Mouse (Mus musculus): Measurements from ENCODE around the gene Cnn2.

The Cnn2 gene

DNA sequence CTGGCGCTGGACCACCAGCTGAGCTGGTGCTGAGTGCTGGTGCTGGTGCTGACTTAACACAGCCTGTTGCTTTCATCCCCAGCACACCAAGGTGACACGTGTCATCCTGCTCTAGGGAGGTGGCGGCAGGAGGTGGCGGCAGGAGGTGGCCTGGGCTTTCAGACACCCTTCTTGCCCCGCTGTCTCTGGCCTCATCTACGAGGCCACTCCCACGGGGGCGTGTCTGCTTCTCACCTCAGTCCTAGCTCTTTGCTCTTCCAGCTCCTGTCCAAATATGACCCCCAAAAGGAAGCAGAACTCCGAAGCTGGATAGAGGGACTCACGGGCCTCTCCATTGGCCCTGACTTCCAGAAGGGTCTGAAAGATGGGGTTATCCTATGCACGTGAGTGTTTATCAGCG lies 2.7 kb downstream of the Cnn2 start:
- no peak for DNase-seq (ENCODE audit: low spot score in 2 of 2)

DNA sequence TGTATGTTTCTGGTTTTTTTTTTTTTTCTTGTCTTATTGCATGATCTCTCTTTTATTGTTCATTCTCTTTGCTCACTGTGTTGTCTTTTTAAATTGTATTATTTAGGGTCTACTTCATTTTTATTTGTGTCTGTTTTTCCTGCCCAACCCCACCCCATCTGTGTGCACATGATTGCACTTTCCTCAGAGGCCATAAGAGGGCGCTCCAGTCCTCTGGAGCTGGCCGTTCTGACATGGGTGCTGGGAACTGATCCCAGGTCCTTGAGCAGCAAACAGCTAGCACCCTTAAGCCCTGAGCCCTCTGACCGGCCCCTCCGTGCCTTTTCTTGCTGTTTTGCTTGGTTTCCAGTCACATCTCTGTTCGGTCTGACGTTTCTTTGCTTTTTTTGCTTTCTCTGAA lies 3.2 kb downstream of the Cnn2 start:
- no peak for DNase-seq (ENCODE audit: low spot score in 2 of 2)

DNA sequence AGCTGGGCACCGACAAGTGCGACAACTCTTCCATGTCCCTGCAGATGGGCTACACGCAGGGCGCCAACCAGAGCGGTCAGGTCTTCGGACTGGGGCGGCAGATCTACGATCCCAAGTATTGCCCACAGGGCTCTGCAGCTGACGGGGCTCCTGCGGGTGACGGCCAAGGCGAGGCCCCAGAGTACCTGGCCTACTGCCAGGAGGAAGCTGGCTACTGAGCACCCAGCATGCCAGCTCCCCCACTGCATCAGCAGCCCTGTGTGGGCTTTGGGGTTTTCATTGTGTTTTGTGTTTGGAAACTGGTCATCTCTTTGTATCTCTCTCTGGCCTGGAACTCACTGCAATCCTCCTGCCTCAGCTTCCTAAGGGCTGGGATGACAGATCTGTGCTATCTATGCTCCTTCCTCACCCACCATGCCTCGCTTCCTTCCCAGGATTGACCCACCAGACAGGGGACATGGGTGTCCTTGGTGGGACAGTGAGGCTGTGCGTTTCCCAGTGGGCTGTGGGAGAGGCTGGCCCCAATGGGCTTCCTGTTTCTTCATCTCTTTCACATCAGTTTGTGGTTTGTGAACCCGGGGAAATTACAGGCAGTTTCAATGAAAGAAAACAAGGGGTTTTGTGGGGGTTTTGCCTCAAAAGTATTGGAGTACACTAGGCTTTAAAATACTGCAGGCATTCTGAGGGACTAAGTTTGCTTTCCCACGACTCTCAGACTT lies 6.2 kb downstream of the Cnn2 start:
- DNase-seq (ENCODE audit: low spot score in 2 of 2) = no peak

DNA sequence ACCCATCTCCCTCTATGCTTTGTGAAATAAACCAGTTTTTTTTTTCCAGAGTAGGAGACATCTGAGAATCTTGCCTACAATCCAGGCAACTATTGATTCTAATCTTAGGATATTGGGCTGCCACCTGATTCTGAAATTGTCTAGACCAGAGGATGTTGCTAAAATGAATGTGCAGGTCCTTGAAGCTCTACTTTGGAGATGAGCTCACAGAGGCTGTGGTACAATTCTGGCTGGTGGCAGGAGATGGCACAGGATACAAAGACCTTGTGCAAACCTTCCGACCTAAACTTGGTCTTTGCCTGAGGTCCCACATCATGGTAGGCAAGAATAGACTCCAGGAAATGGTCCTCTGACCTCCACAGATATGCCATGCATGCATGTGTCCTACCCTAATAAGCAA lies 7.3 kb downstream of the Cnn2 start:
- no peak for DNase-seq (ENCODE audit: low spot score in 2 of 2)

DNA sequence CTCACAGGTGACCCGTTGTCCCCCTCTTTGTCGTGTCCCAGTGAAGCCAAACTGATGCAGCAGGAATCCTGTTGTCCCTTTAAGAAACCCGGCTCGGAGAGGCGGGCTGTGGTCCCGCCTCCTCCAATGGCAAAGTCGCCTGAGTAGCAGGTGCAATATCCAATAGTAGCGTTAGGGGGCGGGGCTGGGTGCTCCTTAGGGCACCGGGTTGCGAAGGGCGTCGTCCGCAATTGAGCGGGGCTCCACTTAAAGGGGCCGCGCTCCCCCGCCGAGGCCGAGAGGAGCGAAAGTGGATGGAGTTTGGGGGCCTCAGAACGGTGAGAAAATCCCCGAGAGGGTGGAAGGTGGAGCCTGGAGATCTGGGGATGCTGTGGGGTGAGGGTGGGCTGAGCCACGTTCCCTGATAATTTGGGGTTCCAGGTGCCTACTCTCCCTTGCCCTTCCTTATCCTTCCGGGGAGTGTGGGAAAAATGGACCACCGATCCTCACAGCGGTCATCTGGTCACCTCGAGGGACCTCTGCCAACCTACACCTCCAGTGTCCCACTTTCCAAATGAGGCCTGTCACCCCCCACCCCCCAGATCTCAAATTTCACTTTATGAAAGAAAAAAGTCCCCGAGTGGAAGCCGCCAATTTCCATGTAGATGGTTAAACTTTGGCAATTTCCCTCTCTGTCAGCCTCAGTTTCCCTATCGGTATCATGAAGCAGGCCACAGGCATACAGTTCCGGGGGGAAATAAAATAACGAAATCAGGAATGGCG lies 8.1 kb downstream of the Cnn2 start, which contains the start of gene Abca7:
TSS of gene Abca7 (plus strand) at position 223 of the 762 bp plus-strand sequence.
- DNase-seq (ENCODE audit: low spot score in 2 of 2) = peak; percentile 96

DNA sequence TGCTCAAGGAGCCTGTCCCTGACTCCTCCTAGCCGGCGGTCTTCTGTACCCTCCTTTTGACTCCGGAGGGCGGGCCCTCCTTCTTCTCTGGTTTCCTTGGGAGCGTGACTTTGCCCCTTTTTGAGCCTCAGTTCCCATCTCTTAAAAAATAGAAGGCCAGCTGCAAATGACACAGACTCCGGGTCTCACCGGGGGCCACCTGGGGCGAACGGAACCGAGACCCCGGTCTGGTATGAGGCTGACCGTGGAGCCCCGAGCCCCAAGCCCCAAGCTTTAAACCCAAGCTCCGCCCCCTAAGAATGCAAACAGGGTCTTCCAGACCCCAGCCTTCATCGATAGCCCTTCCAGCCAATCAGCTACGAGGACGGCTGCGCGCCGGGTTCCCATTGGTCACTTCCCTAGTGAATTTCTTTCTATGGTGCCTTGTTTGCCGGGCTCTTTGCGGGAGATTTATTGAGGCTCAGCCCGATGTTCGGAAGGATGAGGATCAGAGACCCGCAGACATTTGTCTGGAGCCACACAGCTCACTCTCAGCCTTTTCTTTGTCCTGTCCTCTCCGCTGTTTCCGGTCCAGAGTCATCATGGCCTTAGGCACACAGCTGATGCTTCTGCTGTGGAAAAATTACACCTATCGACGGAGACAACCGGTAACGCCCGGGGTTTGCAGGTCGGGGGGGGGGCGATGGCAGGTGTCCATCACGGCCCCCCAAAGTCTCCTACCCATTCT lies 8.8 kb downstream of the Cnn2 start:
- DNase-seq (ENCODE audit: low spot score in 2 of 2) = peak; percentile 43 to 69

DNA sequence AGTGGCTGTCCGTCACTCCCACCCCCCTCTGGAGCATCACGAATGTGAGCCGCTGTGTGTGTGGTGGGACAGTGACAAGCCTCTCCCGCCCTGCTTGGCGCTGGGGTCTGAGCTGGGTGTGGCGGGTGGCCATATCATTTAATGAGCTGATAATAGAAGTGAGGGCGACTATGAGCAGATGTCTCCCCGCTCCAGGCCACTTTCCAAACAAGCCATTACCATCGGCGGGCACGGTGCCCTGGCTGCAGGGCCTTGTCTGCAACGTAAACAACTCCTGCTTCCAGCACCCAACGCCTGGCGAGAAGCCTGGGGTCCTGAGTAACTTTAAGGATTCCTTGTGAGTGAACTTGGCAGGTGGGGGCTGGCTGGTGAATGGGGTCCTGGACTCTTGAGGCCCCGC lies 9.4 kb downstream of the Cnn2 start:
- no peak for DNase-seq (ENCODE audit: low spot score in 2 of 2)

DNA sequence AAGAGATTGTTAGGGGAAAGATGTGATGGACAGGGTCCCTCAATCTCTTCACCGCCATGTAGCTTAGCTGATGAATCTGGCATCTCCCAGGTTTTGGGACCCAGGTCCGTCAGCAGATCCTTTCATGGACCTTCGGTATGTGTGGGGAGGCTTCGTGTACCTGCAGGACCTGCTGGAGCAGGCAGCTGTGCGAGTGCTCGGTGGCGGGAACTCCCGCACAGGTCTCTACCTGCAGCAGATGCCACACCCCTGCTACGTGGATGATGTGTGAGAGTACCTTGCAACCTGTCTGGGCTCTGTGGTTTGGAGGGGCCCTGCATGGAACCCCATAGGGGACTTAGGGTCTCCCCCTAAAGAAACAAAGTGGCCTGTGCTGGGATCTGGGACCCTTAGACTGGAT lies 13.6 kb downstream of the Cnn2 start:
- DNase-seq (ENCODE audit: low spot score in 2 of 2) = no peak

DNA sequence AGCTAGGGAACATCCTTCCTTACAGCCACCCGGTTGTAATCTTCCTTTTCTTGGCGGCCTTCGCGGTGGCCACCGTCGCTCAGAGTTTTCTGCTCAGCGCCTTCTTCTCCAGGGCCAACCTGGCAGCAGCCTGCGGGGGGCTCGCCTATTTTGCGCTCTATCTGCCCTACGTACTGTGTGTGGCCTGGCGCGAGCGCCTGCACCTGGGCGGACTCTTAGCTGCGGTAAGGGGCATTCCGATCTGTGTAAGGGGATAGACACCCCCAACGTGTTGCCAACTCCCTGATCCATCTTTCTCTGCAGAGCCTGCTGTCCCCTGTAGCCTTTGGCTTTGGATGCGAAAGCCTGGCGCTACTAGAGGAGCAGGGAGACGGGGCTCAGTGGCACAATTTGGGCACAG lies 14.4 kb downstream of the Cnn2 start:
- no peak for DNase-seq (ENCODE audit: low spot score in 2 of 2)

DNA sequence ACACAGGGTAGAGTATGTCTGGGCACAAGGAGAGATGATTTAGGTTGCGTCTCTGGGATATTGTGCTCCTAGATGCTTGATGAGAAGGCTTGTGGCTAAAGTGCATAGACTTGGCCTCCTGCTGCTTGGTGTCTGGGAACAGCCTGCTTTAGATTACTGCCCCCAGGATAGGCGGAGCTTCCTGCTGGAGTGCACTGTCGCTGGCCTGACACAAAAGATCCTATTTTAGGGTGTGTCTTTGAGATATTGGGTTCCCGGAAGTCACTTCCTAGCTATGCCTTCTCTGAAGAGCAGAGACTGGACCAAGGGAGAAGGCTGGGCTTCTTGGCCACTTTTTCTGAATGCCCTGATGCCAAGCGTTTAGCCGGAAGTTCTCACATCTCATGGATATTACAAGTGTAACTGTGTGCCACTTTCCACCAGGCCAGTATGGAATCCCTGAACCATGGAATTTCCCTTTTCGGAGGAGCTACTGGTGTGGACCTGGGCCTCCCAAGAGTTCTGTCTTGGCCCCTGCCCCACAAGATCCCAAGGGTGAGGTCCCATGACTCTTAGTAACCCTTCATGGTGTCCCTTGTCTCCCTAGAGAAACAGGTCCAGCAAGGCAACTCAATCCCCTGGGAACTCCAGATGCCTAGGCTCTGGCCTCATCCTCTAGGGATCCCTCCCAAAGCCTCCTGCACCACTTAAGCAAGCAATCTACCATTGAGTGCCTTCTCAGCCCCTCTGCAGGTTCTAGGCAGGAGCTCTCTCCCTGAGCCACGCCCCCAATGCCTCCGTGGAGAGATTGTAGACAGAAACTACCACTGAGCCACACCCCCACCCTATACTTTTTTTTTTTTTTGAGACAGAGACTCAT lies 15.2 kb downstream of the Cnn2 start:
- no peak for DNase-seq (ENCODE audit: low spot score in 2 of 2)

DNA sequence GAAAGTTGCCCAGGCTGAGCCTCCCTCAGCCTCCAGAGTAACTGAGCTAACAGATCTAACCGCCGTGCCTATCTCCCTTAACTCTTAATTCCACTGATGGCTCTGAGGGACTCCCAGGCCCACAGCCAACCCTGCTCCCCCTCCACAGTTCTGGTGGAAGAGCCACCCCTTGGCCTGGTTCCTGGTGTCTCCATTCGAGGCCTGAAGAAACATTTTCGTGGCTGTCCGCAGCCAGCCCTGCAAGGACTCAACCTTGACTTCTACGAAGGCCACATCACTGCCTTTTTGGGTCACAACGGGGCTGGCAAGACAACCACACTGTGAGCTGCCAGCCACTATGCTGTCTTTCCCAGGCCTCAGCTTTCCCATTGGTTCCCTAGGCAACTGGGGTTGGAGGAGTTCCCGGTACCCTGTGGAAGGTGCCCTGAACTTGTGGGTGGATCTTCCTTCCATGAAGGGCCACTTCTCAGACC lies 15.9 kb downstream of the Cnn2 start:
- DNase-seq (ENCODE audit: low spot score in 2 of 2) = no peak

DNA sequence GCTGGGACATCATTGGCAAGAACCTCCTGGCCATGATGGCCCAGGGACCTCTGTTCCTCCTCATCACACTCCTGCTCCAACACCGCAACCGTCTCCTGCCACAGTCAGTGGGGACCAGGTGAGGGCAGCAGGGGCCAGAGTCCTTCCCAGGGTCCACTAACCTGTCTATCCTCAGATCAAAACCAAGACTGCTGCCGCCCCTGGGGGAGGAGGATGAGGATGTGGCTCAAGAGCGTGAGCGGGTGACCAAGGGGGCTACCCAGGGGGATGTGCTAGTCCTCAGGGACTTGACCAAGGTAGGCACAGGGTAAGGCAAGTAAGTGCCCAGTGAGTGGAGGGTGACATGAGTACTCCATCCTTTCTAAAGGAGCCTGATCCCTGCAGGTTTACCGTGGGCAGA lies 23.4 kb downstream of the Cnn2 start:
- DNase-seq (ENCODE audit: low spot score in 2 of 2) = no peak

DNA sequence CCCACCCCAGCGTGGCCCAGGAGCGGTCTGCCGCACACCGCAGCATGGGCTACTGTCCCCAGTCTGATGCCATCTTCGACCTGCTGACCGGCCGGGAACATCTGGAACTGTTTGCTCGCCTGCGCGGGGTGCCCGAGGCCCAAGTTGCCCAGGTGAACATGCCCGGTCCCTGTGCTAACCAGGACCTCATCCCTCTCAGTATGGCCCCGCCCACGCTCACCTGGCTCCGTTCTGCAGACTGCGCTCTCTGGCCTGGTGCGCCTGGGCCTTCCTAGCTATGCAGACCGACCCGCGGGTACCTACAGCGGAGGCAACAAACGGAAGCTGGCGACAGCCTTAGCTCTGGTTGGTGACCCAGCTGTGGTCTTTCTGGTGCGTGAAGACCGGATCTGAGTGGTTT lies 25.2 kb downstream of the Cnn2 start:
- no peak for DNase-seq (ENCODE audit: low spot score in 2 of 2)

DNA sequence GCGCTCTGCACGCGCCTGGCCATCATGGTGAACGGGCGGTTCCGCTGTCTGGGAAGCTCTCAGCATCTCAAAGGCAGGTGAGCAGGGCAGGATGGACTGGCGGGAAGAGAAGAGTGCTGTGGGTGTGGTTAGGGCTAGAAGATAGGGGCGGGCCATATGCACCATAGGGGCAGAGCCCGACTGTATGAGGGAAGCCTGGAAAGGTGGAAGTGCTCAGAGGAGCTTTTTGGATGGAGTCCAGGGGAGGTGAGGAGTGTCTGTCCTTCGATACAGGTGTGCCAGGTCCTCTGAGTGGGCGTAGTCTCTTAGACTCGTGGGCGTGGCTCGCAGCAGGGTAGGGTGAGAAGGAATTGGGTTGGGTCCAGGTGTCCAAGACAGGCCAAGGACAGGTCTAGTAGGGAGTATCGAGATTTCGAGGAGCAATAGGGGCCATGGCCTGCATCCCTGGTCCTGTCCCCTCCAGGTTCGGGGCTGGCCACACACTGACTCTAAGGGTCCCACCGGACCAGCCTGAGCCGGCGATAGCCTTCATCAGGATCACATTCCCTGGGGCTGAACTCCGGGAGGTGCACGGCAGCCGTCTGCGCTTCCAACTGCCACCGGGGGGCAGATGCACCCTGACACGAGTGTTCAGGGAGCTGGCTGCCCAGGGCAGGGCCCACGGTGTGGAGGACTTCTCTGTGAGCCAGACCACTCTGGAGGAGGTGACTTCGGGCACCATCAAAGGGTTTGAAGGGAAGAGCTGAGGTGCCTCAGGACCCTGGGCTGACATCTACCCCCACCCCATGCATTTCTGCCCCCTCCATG lies 26.3 kb downstream of the Cnn2 start:
- no peak for DNase-seq (ENCODE audit: low spot score in 2 of 2)

DNA sequence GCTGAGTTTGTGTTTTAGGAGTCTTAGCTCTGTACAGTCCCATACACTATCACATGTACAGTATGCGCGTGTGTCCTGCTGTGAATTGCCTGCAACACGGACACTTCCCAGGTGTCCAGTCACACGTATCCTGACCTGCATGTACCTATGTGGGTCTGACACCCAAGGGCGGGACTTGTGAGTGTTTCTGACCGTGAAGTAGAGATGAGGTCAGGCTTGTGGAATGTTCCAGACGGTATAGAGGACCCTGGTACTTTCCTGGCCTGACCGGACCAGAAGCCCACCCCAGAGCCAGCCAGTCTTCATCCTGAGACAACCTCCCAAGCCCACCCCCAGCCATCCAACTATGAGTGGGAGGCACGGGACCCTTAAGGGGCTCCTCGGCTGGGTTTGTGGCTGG lies 27.2 kb downstream of the Cnn2 start:
- DNase-seq (ENCODE audit: low spot score in 2 of 2) = no peak

DNA sequence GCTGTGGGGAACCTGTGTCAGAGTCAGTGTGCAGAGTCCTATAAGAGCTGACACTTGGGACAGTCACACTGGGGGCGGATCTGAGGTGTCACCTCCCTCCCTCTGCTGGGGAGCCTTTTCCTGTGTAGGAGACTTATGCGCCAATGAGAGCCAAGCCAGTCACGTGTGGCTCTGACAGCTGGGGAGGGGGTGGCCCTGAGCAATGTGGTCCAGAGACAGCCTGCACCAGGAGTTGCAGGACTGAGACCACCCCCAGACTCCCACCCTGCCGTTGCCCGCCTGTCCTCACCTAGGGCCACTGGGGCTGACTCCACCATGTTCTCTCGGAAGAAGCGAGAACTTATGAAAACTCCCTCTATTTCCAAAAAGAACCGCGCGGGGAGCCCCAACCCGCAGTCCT lies 28.1 kb downstream of the Cnn2 start, which contains the start of gene Arhgap45:
TSS of gene Arhgap45 (plus strand) at position 143 of the 400 bp plus-strand sequence.
- no peak for DNase-seq (ENCODE audit: low spot score in 2 of 2)

DNA sequence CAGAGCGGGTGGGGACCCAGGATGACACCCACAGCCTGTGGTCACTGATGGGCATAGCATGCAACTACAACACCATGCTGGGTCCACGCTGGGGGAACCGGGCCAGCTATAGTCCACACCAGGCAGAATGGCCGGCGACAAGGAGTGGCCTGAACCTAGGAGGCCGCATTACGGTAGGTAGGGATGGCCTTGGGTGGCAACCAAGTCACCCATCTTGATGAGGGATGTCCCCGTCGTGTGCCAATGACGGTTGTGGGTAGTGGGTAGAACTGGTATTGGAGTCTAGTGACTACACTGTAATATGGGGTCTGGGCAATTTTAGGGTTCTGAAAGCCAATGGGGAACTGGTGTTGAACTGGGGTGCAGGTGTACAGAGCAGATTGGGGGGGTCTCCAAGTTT lies 28.5 kb downstream of the Cnn2 start:
- DNase-seq (ENCODE audit: low spot score in 2 of 2) = no peak

DNA sequence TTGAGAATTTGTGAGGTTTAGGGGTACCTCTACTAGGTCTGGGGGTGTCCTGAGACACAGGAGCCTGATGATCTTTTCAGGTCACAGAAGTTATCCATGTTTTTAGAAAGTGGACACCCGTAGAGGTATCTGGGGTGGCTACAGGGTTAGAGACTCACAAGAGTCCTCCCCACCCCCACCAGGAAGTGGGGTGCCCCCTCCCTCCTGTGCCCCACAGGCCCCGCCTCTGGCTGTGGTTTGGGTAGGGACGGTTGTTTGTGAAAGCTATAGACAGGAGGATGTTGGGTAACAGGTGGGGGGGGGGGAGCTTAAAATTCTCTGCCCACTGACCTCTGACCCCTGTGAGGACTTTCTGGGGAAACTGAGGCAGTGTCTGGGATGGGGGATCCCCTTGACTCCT lies 29.0 kb downstream of the Cnn2 start:
- DNase-seq (ENCODE audit: low spot score in 2 of 2) = no peak

DNA sequence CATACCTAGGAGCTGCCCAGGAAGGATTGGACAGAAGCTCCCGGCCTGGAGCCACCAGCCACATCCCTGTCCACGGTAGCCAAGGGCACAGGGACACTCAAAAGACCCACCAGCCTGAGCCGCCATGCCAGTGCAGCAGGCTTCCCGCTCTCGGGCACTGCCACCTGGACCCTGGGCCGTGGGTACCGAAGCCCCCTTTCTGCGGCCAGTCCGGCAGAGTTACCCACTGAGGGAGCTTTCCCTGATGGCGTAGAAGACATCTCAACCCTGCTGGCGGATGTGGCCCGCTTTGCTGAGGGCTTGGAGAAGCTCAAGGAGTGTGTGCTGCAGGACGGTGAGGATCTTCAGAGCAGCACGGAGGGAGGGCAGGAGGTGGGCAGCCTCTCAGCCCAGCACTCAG lies 29.4 kb downstream of the Cnn2 start:
- no peak for DNase-seq (ENCODE audit: low spot score in 2 of 2)

DNA sequence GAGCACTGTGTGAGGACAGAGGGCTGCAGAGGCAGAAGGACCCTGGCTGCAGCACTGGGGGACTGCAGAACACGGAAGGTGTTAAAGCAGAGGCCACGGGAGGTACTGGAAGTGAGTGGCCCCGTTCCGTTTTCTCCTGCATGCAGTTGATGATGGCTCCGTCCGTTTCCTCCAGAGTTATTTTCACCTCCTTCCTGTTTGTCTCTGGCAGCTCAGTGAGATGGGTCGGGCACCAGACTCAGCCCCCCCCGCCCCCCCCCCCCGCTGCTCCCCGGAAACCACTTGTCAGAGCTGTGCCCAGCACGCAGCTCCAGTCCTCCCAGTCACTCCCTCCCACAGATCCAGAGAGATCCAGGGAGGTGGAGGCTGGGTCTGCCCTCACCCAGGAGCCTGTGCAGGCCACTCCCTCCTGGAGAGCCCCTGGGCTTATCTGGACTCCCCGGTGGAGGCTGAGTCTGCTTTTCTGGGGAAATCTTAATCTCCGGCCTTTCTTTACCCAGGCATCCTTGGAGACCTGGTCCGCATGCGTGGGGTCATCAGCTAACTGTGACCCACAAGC lies 30.4 kb downstream of the Cnn2 start:
- no peak for DNase-seq (ENCODE audit: low spot score in 2 of 2)

Measured in frontal cortex, postnatal 25 days (tissue).